Mouse (Mus musculus) kidney, adult 11 months (tissue): ENCODE measurements around the gene Cebpz.

Source experiments
- DNase-seq: peaks from one replicate; pipeline ENCODE4 v3.0.0; 2022

Cebpz gene

GRCm38 (mm10) chr17:78895394-78895793 is 41.5 kb downstream of the Cebpz start:
- DNase-seq = peak; percentile 34

- DNase-seq = no peak
Observed at GRCm38 (mm10) chr17:78894991-78895390, 41.9 kb downstream of the Cebpz start.

- no peak for DNase-seq
Observed at GRCm38 (mm10) chr17:78891020-78891419, 45.8 kb downstream of the Cebpz start.

GRCm38 (mm10) chr17:78889184-78889583 is 47.7 kb downstream of the Cebpz start:
- DNase-seq = no peak

- no peak for DNase-seq
Observed at GRCm38 (mm10) chr17:78888554-78888953, 48.3 kb downstream of the Cebpz start.

- no peak for DNase-seq
Observed at GRCm38 (mm10) chr17:78885286-78886065, 51.4 kb downstream of the Cebpz start.

- no peak for DNase-seq
Observed at GRCm38 (mm10) chr17:78883291-78883690, 53.6 kb downstream of the Cebpz start.

GRCm38 (mm10) chr17:78882401-78883112 is 54.3 kb downstream of the Cebpz start, which contains the start of gene Eif2ak2:
TSS of gene Eif2ak2 (minus strand) at chr17:78882573.
- peak; percentile 89 for DNase-seq

GRCm38 (mm10) chr17:78881878-78882304 is 55.0 kb downstream of the Cebpz start:
- peak; percentile 16 for DNase-seq

- no peak for DNase-seq
Observed at GRCm38 (mm10) chr17:78873886-78874285, 63.0 kb downstream of the Cebpz start.
